Mouse (Mus musculus) kidney, postnatal 0 days (tissue): Measurements from ENCODE around the gene Mok. TPM values are rescaled to one million over a fixed set of nuclear protein-coding genes. Genes with fewer than 3 reads are reported as not detected.

Experiments
- ATAC-seq: fragments of 200-750 bp; cut with Nextera tagmentation; replicated peaks from 2 replicates; pipeline ENCODE4 v1.8.0; 2017; ENCODE audit warnings: low read depth, moderate number of reproducible peaks, moderate TSS enrichment, moderate library complexity; ENCODE audit not compliant: low FRiP score
- DNase-seq: peaks from one replicate; pipeline ENCODE4 v3.0.0-alpha.2; 2016; ENCODE audit warnings: low spot score
- H3K27ac ChIP-seq: fragments of 300-500 bp; sonication (generic); 2 replicates; pipeline ENCODE4 v1.5.1; 2014; ENCODE audit warnings: mild to moderate bottlenecking
- H3K27me3 ChIP-seq: fragments of 300-500 bp; sonication (generic); 2 replicates; pipeline ENCODE4 v1.6.1; 2014; ENCODE audit warnings: low read length, mixed read lengths; ENCODE audit not compliant: insufficient read depth
- H3K36me3 ChIP-seq: fragments of 300-500 bp; sonication (generic); 2 replicates; pipeline ENCODE4 v1.6.1; 2014; ENCODE audit warnings: low read length, mixed read lengths; ENCODE audit not compliant: insufficient read depth
- H3K4me1 ChIP-seq: fragments of 300-500 bp; sonication (generic); replicated peaks from 2 replicates; pipeline ENCODE4 v1.6.1; 2014; ENCODE audit warnings: antibody characterized with exemption, low read length, mixed read lengths; ENCODE audit not compliant: insufficient read depth
- H3K4me2 ChIP-seq: fragments of 300-500 bp; sonication (generic); 2 replicates; pipeline ENCODE4 v1.6.1; 2014; ENCODE audit warnings: mild to moderate bottlenecking, low read length, moderate library complexity, mixed read lengths
- H3K4me3 ChIP-seq: fragments of 300-500 bp; sonication (generic); replicated peaks from 2 replicates; pipeline ENCODE4 v1.5.1; 2014; ENCODE audit warnings: low read depth, low read length
- H3K9ac ChIP-seq: fragments of 300-500 bp; sonication (generic); 2 replicates; pipeline ENCODE4 v1.6.1; 2014; ENCODE audit warnings: low read depth, low read length
- H3K9me3 ChIP-seq: fragments of 300-500 bp; sonication (generic); replicated peaks from 2 replicates; pipeline ENCODE4 v1.6.1; 2016; ENCODE audit warnings: low read length, inconsistent platforms, mixed read lengths
- CTCF ChIP-seq: IDR thresholded peaks from 2 replicates; pipeline ENCODE4 v1.5.1; 2016; ENCODE audit warnings: antibody characterized with exemption, low read depth, mild to moderate bottlenecking, moderate library complexity
- WGBS: fragments of 180-500 bp; shearing (Covaris S2); extraction: QIAGEN DNeasy Blood & Tissue Kit; methylation state at CpG from one replicate; pipeline ENCODE4 v1.1.7; 2014; 5-methylcytosine and 5-hydroxymethylcytosine counted together
- polyA plus RNA-seq: library from polyadenylated mRNA; unstranded; fragments of >200 nt; fragmentation: Nextera tagmentation; extraction: Ambion mirVana; gene quantifications from 2 replicates; pipeline ENCODE4 v1.2.1, GENCODE M21; 2015

Gene Mok
- polyA plus RNA-seq, 1 experiment from 2014 or later = 9.6 TPM

GRCm38 (mm10) chr12:110875351-110875750 is 34.6 kb upstream of the Mok start:
- DNase-seq (no peak), ATAC-seq (no peak)
- H3K4me2 ChIP-seq = no peak overlapping the region
- H3K4me1 ChIP-seq = no peaks in the 10 kb centered on the region
- no peaks in the 10 kb centered on the region for H3K9me3 ChIP-seq
- peaks cover 47% of the 10 kb centered on the region for H3K36me3 ChIP-seq
- H3K27ac ChIP-seq = no peak overlapping the region
- H3K27me3 ChIP-seq = no peaks in the 10 kb centered on the region
- H3K9ac ChIP-seq = no peak overlapping the region
- TF ChIP-seq CTCF = no peak
- WGBS = 93% methylated on average over 2 of the region's 2 CpGs
- H3K4me3 ChIP-seq = no peak overlapping the region

GRCm38 (mm10) chr12:110871247-110871646 is 30.5 kb upstream of the Mok start:
- Histone ChIP-seq H3K36me3 (peaks cover 52% of the 10 kb centered on the region), H3K4me1 (no peaks in the 10 kb centered on the region), H3K4me2 (no peak overlapping the region), H3K27me3 (no peaks in the 10 kb centered on the region), H3K27ac (no peak overlapping the region), H3K4me3 (no peak overlapping the region), H3K9me3 (no peaks in the 10 kb centered on the region), H3K9ac (no peak overlapping the region)
- ATAC-seq = no peak
- WGBS = 96% methylated on average over 5 of the region's 5 CpGs
- TF ChIP-seq CTCF = no peak
- DNase-seq = no peak

- 89% methylated on average over 4 of the region's 4 CpGs for WGBS
- Histone ChIP-seq H3K4me1 (no peaks in the 10 kb centered on the region), H3K9me3 (no peaks in the 10 kb centered on the region), H3K36me3 (peaks cover 54% of the 10 kb centered on the region), H3K27me3 (no peaks in the 10 kb centered on the region), H3K27ac (no peak overlapping the region), H3K4me3 (no peak overlapping the region), H3K4me2 (no peak overlapping the region), H3K9ac (no peak overlapping the region)
- TF ChIP-seq CTCF = no peak
- DNase-seq = no peak
- ATAC-seq = no peak
Observed at GRCm38 (mm10) chr12:110870107-110870506, 29.4 kb upstream of the Mok start.

- Histone ChIP-seq H3K27me3 (no peaks in the 10 kb centered on the region), H3K4me3 (no peak overlapping the region), H3K4me2 (no peak overlapping the region), H3K9me3 (no peaks in the 10 kb centered on the region), H3K36me3 (peaks cover 44% of the 10 kb centered on the region), H3K27ac (no peak overlapping the region), H3K9ac (no peak overlapping the region), H3K4me1 (no peaks in the 10 kb centered on the region)
- 83% methylated on average over 10 of the region's 10 CpGs for WGBS
- no peak for ATAC-seq
- no peak for DNase-seq
- no peak for TF ChIP-seq CTCF
Observed at GRCm38 (mm10) chr12:110865989-110866388, 25.2 kb upstream of the Mok start.

GRCm38 (mm10) chr12:110865571-110865970 is 24.8 kb upstream of the Mok start:
- Histone ChIP-seq H3K4me2 (no peak overlapping the region), H3K4me1 (no peaks in the 10 kb centered on the region), H3K4me3 (no peak overlapping the region), H3K27me3 (no peaks in the 10 kb centered on the region), H3K36me3 (peaks cover 43% of the 10 kb centered on the region), H3K9ac (no peak overlapping the region), H3K9me3 (no peaks in the 10 kb centered on the region), H3K27ac (no peak overlapping the region)
- TF ChIP-seq CTCF = no peak
- WGBS = 88% methylated on average over 6 of the region's 6 CpGs
- ATAC-seq (no peak), DNase-seq (no peak)

- Histone ChIP-seq H3K4me2 (no peak overlapping the region), H3K4me1 (no peaks in the 10 kb centered on the region), H3K4me3 (no peak overlapping the region), H3K36me3 (peaks cover 40% of the 10 kb centered on the region), H3K27me3 (no peaks in the 10 kb centered on the region), H3K9me3 (no peaks in the 10 kb centered on the region), H3K27ac (no peak overlapping the region), H3K9ac (no peak overlapping the region)
- DNase-seq = no peak
- no peak for ATAC-seq
- no peak for TF ChIP-seq CTCF
- 97% methylated on average over 6 of the region's 6 CpGs for WGBS
Observed at GRCm38 (mm10) chr12:110864008-110864407, 23.3 kb upstream of the Mok start.

- H3K36me3 ChIP-seq = peaks cover 25% of the 10 kb centered on the region
- no peaks in the 10 kb centered on the region for H3K27me3 ChIP-seq
- DNase-seq (no peak), ATAC-seq (no peak)
- no peak overlapping the region for H3K4me2 ChIP-seq
- no peaks in the 10 kb centered on the region for H3K9me3 ChIP-seq
- no peaks in the 10 kb centered on the region for H3K4me1 ChIP-seq
- TF ChIP-seq CTCF = no peak
- WGBS = 39% methylated on average over 7 of the region's 7 CpGs
- no peak overlapping the region for H3K4me3 ChIP-seq
- H3K27ac ChIP-seq = no peak overlapping the region
- H3K9ac ChIP-seq = no peak overlapping the region
Observed at GRCm38 (mm10) chr12:110861256-110861655, 20.5 kb upstream of the Mok start.
